Mouse (Mus musculus) liver, embryonic 15.5 days (tissue): ENCODE measurements around the gene Thap3. TPM values are rescaled to one million over a fixed set of nuclear protein-coding genes. Genes with fewer than 3 reads are reported as not detected.
"Not testable (repeated sequence)": the region's sequence is repeated elsewhere in the genome, so short reads cannot be mapped to it uniquely, and the experiment has no call there.

Experiments used
- ATAC-seq: fragments of 200-750 bp; cut with Nextera tagmentation; 2 replicates; pipeline ENCODE4 v1.8.0; 2017; ENCODE audit warnings: moderate number of reproducible peaks, mild to moderate bottlenecking, moderate library complexity; ENCODE audit not compliant: insufficient read depth
- H3K27ac ChIP-seq: fragments of 300-500 bp; sonication (generic); replicated peaks from 2 replicates; pipeline ENCODE4 v1.5.1; 2015; ENCODE audit warnings: mild to moderate bottlenecking, inconsistent platforms
- H3K27me3 ChIP-seq: fragments of 300-500 bp; sonication (generic); 2 replicates; pipeline ENCODE4 v1.6.1; 2015; ENCODE audit warnings: mild to moderate bottlenecking, inconsistent platforms
- H3K36me3 ChIP-seq: fragments of 300-500 bp; sonication (generic); replicated peaks from 2 replicates; pipeline ENCODE4 v1.6.1; 2015; ENCODE audit warnings: moderate library complexity, mild to moderate bottlenecking, inconsistent platforms
- H3K4me1 ChIP-seq: fragments of 300-500 bp; sonication (generic); replicated peaks from 2 replicates; pipeline ENCODE4 v1.6.1; 2015; ENCODE audit warnings: inconsistent platforms
- H3K4me2 ChIP-seq: fragments of 300-500 bp; sonication (generic); 2 replicates; pipeline ENCODE4 v1.6.1; 2015; ENCODE audit warnings: moderate library complexity, mild to moderate bottlenecking, inconsistent platforms
- H3K4me3 ChIP-seq: fragments of 300-500 bp; sonication (generic); replicated peaks from 2 replicates; pipeline ENCODE4 v1.5.1; 2015; ENCODE audit warnings: mild to moderate bottlenecking, inconsistent platforms
- H3K9ac ChIP-seq: fragments of 300-500 bp; sonication (generic); 2 replicates; pipeline ENCODE4 v1.6.1; 2015; ENCODE audit warnings: moderate library complexity, mild to moderate bottlenecking, inconsistent platforms
- H3K9me3 ChIP-seq: fragments of 300-500 bp; sonication (generic); replicated peaks from 2 replicates; pipeline ENCODE4 v1.6.1; 2016; ENCODE audit warnings: inconsistent platforms
- WGBS: fragments of 180-500 bp; shearing (Covaris S2); methylation state at CpG from one replicate; pipeline ENCODE4 v1.1.7; 2015; ENCODE audit warnings: mixed read lengths; ENCODE audit not compliant: insufficient replicate concordance; 5-methylcytosine and 5-hydroxymethylcytosine counted together
- polyA plus RNA-seq: library from polyadenylated mRNA; unstranded; fragments of >200 nt; fragmentation: Nextera tagmentation; extraction: Ambion mirVana; gene quantifications from 2 replicates; pipeline ENCODE4 v1.2.1, GENCODE M21; 2015

Gene Thap3
- polyA plus RNA-seq: 6.4 and 7.9 TPM in 2 replicates

DNA sequence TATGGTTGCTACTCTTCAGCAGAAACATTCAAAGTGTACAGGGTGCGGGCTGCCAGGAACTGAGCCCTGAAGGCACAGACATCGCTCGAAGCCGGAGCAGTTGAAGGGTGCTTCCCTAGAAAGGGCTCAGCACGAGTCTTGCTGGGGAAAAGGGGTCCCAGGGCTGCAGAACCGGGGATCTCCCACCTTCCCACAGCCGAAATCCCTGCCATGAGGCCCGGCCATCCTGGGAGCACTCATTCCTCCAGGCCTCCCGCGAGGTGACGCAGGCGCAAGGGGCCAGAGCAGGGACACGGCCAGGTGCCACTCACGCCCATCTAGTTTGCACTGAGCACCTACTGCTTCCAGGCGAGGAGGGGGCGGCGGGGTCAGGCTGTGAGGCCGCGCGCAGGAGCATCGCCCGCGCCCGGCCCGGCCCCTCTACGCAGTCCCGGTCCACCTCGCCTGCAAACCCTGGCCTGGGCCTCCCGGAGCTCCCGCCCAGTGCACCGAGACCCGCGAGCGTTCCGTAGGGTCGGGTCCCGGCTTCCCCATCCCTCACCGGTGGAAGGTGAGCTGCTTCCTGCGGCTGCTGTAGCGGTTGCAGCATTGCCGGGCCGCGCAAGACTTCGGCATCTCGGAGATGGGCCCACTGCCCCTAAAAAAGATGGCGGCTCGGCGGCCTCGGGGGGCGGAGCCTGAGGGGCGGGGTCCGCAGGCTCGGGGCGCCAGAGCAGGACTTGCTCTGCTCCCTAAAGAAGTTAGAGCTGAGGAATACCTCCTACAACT lies at the start of gene Thap3:
Thap3 (minus strand) TSS at position 656 of the 768 bp plus-strand sequence.
- peak within 1 kb of the TSS; percentile 90 for H3K4me3 ChIP-seq

DNA sequence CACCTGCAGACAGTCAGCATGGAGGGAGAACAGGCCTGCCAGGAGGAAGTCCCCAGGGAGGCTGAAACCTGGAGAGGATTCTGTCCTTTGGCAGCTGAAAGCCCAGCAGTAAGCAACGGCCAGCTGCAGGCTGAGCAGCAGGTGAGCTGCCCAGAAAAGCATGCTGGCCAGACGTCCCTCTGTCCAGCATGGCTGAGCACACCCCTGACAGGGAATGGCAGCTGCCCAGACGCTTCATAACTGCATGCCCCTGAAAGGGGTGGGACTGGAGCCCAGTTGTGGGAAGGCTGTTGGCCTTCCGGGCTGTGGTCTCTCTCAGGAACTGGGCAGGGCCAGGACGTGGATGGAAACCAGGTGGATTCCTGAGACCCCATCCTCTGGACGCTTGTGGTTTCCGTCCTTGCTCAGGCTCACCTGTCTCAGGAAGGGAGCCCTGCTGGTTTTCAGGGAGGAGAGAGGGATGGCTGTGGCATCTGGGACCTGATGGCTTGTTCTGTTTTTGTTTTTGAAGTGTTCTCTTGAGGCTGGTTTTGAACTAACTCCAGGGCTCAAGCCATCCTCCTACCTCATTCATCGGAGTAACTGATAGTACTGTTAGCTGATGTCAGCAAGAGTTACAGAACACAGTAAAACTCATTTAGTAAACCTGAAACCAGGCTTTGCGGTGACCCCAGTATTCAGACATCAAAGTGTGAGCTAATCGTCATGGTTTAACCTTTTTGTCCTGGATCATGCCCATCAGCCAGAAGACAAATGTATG lies 49.6 kb upstream of the Thap3 start, which contains the start of gene Tas1r1:
Tas1r1 (minus strand) TSS at position 344 of the 760 bp plus-strand sequence.
- ATAC-seq: no peak
- H3K4me1 ChIP-seq: peaks cover 35% of the 10 kb centered on the region
- H3K27ac ChIP-seq: peak within 1 kb of the TSS; percentile 61
- H3K9ac ChIP-seq: peak within 1 kb of the TSS; percentile 85
- H3K9me3 ChIP-seq: no peaks in the 10 kb centered on the region
- peak within 1 kb of the TSS; percentile 97 for H3K4me3 ChIP-seq
- peaks cover 6% of the 10 kb centered on the region; the same call in 1 of the 2 replicates for H3K27me3 ChIP-seq
- WGBS: 34% methylated on average over 10 of the region's 10 CpGs
- peaks cover 26% of the 10 kb centered on the region for H3K36me3 ChIP-seq
- H3K4me2 ChIP-seq: peak within 1 kb of the TSS; percentile 97

More for the DNA sequence above, at the start of gene Thap3:
- peak within 1 kb of the TSS; percentile 96 for H3K4me2 ChIP-seq
- no peaks in the 10 kb centered on the region for H3K9me3 ChIP-seq
- peaks cover 43% of the 10 kb centered on the region for H3K4me1 ChIP-seq
- peak within 1 kb of the TSS; percentile 86 for H3K9ac ChIP-seq
- H3K27ac ChIP-seq: peak within 1 kb of the TSS; percentile 72
- peak; percentile 73 for ATAC-seq
- H3K27me3 ChIP-seq: peaks cover 19% of the 10 kb centered on the region
- peaks cover 29% of the 10 kb centered on the region for H3K36me3 ChIP-seq
- 1% methylated on average over 54 of the region's 54 CpGs for WGBS

DNA sequence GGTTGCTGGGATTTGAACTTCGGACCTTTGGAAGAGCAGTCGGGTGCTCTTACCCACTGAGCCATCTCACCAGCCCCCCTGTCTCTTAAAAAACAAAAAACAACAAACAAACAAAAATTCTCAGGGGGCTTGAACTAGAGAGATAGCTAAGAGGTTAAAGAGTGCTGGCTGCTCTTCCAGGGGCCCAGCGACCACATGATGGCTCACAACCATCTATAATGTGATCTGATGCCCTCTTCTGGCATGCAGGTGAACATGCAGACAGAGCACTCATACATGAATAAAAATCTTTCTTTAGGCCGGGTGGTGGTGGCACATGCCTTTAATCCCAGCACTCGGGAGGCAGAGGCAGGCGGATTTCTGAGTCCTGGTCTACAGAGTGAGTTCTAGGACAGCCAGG lies 47.7 kb upstream of the Thap3 start:
- not testable (repeated sequence) for H3K4me3 ChIP-seq, H3K27ac ChIP-seq, H3K9me3 ChIP-seq, H3K9ac ChIP-seq, H3K36me3 ChIP-seq, H3K4me2 ChIP-seq, ATAC-seq, H3K27me3 ChIP-seq
- 81% methylated on average over 6 of the region's 6 CpGs for WGBS
- H3K4me1 ChIP-seq: peaks cover 30% of the 10 kb centered on the region

DNA sequence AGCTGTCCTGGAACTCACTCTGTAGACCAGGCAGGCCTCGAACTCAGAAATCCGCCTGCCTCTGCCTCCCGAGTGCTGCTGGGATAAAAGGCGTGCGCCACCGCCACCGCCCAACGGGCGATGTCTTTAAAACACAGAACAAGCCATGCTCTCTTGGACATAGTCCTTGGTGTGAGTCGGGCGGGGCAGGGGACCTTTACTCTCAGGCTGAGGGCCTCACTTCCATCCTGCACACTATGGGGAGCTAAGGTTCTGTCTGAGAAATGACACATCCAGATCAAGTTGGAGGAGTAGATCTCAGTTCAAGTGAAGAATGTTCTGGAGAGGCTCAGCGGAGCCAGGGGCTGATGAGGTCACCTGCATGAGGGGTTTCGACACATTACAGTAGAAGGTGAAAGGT lies 44.1 kb upstream of the Thap3 start:
- 79% methylated on average over 13 of the region's 13 CpGs for WGBS
- Histone ChIP-seq H3K27ac (no peak overlapping the region), H3K27me3 (peaks cover 6% of the 10 kb centered on the region; the same call in 1 of the 2 replicates), H3K4me3 (no peak overlapping the region), H3K36me3 (no peaks in the 10 kb centered on the region), H3K9ac (no peak overlapping the region), H3K4me1 (peaks cover 10% of the 10 kb centered on the region), H3K9me3 (no peaks in the 10 kb centered on the region), H3K4me2 (no peak overlapping the region)
- no peak for ATAC-seq

DNA sequence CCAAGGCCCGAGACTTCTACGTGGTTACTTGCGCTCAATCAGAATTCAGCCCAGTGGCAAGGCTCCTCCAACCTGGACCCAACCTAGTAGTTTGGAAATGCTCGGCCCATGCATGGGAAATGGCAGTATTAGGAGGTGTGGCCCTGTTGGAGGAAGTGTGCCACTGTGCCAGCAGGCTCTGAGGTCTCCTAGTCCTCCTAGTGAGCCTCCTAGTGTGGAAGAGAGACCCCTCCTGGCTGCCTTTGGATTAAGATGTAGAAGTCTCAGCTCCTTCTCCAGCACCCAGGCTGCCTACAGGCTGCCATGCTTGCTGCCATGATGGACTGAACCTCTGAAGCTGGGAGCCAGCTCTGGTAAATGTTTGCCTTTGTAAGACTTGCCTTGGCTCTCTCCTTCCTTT lies 41.2 kb upstream of the Thap3 start:
- no peak overlapping the region for H3K9ac ChIP-seq
- no peak overlapping the region for H3K4me3 ChIP-seq
- H3K36me3 ChIP-seq: 0 out of 2 replicates have a peak, but pooled peaks cover 5% of the 10 kb centered on the region
- no peaks in the 10 kb centered on the region for H3K9me3 ChIP-seq
- H3K27me3 ChIP-seq: peaks cover 6% of the 10 kb centered on the region; the same call in 1 of the 2 replicates
- peaks cover 35% of the 10 kb centered on the region for H3K4me1 ChIP-seq
- no peak for ATAC-seq
- WGBS: 68% methylated on average over 4 of the region's 4 CpGs
- H3K4me2 ChIP-seq: no peak overlapping the region
- H3K27ac ChIP-seq: no peak overlapping the region

DNA sequence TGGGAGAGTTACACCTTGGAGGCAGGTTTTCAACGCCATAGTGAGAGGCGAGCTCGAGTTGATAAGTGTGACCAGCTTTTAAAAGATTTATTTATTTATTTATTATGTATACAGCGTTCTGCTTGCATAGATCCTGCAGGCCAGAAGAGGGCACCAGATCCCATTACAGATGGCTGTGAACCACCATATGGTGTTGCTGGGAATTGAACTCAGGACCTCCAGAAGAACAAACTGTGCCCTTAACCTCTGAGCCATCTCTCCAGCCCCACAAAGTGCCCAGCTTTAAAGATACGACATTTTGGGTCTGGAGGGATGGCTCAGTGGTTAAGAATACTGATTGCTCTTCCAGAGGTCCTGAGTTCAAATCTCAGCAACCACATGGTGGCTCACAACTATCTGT lies 40.3 kb upstream of the Thap3 start:
- Histone ChIP-seq H3K9ac (no peak overlapping the region), H3K9me3 (no peaks in the 10 kb centered on the region), H3K27me3 (peaks cover 4% of the 10 kb centered on the region; the same call in 1 of the 2 replicates), H3K4me1 (peaks cover 44% of the 10 kb centered on the region), H3K4me2 (no peak overlapping the region), H3K4me3 (no peak overlapping the region), H3K27ac (no peak overlapping the region), H3K36me3 (0 out of 2 replicates have a peak, but pooled peaks cover 5% of the 10 kb centered on the region)
- 28% methylated on average over 5 of the region's 5 CpGs for WGBS
- ATAC-seq: no peak

DNA sequence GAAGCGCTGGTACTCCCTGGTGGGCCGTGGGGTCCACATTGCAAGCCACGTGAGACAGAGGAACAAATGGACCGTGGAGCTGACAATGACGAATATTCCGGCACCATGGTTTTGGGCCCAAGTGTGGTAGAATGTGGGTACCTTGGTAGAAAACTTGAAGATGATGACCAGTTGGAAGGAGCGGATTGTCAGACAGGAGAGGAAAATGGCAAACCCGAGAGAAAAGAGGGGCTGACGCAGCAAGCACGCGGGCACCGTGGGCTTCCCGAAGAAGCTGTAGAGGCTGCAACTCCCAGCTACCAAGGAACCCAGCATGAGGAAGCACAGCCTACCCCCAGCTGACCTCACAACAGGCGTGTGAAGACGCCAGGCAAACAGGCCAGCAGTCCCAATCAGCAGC lies 39.7 kb upstream of the Thap3 start:
- no peak for ATAC-seq
- H3K27ac ChIP-seq: no peak overlapping the region
- H3K9me3 ChIP-seq: no peaks in the 10 kb centered on the region
- 0 out of 2 replicates have a peak, but pooled peaks cover 7% of the 10 kb centered on the region for H3K36me3 ChIP-seq
- peaks cover 50% of the 10 kb centered on the region for H3K4me1 ChIP-seq
- 65% methylated on average over 15 of the region's 15 CpGs for WGBS
- peak overlapping the region; percentile 92 for H3K4me2 ChIP-seq
- no peaks in the 10 kb centered on the region; the same call in 1 of the 2 replicates for H3K27me3 ChIP-seq
- H3K9ac ChIP-seq: 0 out of 2 replicates have a peak overlapping the region, but pooled peaks have one; percentile 84
- H3K4me3 ChIP-seq: peak overlapping the region; percentile 84; the same call in 1 of the 2 replicates

DNA sequence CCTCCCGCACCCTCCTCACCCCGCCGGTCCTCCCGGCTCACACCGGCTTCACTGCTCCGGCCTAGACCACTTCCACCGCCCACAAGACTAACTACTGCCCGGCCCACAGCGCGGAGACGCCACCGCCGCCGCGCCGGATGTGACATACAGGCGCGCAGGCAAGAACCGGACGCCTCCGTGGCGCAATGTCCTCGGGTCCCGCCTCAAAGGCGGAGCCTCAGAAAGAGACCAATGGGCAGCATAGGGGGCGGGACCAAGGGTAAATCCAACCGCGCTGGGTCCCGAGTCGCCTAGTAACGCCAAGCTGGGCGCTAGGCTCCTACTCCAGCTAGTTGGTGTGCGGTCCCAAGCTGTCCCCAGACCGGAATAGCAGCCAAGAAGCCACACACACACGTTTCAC lies 38.7 kb upstream of the Thap3 start, which contains the start of gene Zbtb48:
Zbtb48 (minus strand) TSS at position 148 of the 400 bp plus-strand sequence.
- no peaks in the 10 kb centered on the region for H3K9me3 ChIP-seq
- H3K36me3 ChIP-seq: peaks cover 14% of the 10 kb centered on the region; the same call in 1 of the 2 replicates
- H3K4me2 ChIP-seq: peak within 1 kb of the TSS; percentile 92
- H3K4me3 ChIP-seq: peak within 1 kb of the TSS; percentile 84
- H3K27ac ChIP-seq: peak within 1 kb of the TSS; percentile 85
- peak; percentile 94 for ATAC-seq
- WGBS: under 1% methylated on average over 35 of the region's 35 CpGs
- peak within 1 kb of the TSS; percentile 84 for H3K9ac ChIP-seq
- peaks cover 51% of the 10 kb centered on the region for H3K4me1 ChIP-seq
- H3K27me3 ChIP-seq: no peaks in the 10 kb centered on the region; the same call in 1 of the 2 replicates

DNA sequence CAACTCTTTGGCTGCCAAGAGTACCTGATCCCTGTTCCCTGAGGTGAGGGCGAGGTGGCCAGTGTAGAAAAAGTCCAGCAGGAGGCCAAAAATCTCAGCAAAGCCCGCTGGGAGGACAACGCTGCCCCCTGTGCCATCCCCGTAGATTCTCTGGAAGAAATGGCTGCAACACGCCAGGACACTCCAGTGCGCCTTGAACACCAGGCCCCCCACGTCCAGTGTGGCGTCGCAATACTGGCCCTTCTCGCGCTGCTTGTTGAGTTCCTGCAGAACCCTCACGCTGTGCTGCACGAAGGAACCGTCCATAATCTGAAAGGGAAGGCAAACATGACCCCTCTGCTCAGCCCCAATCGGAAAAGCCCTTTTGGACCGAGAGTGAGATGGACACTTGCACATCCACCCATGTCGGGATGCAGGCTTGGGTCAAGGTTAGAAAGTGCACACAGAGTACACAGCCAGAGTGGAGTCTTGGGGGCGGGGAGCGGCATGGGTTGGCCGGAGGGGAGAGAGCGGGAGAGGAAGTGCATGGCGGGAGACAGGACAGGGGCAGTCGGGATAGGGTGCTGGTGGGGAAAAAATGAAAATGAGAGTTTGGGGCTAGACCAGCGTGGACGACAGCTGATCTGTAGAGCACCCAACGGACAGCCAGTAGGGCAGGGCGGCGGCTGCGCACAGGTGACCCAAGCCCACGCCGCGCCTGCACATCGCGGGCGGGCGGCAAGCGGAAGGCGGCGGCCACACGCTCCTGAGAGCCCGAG lies 38.1 kb upstream of the Thap3 start:
- ATAC-seq: peak; percentile 69
- H3K4me1 ChIP-seq: peaks cover 53% of the 10 kb centered on the region
- H3K9ac ChIP-seq: peak overlapping the region; percentile 84
- no peaks in the 10 kb centered on the region; the same call in 1 of the 2 replicates for H3K27me3 ChIP-seq
- peak overlapping the region; percentile 84 for H3K4me3 ChIP-seq
- H3K27ac ChIP-seq: peak overlapping the region; percentile 85
- H3K36me3 ChIP-seq: peaks cover 20% of the 10 kb centered on the region
- WGBS: 4% methylated on average over 39 of the region's 41 CpGs
- H3K9me3 ChIP-seq: no peaks in the 10 kb centered on the region
- H3K4me2 ChIP-seq: peak overlapping the region; percentile 92

DNA sequence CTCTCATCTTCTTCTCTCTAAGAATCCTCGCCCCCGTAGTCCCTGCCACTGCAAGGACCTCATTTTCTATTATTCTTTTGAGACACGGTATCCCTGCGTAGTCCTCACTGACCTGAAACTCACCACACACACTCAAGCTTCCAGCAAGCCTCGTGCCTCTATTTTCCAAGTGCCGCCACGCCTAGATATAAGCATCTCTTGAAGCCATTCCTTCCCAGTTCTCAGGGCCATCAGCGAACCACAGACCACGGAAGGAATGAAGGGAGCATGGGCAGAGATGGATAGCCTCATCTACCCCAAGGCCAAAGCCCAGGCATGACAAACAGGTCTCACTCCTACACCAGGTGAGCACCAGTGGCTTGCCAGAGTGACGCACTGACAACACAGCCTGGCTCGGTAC lies 35.7 kb upstream of the Thap3 start:
- H3K27ac ChIP-seq: no peak overlapping the region
- H3K9ac ChIP-seq: 0 out of 2 replicates have a peak overlapping the region, but pooled peaks have one; percentile 84
- H3K4me1 ChIP-seq: peaks cover 53% of the 10 kb centered on the region
- H3K36me3 ChIP-seq: peaks cover 44% of the 10 kb centered on the region
- no peaks in the 10 kb centered on the region for H3K9me3 ChIP-seq
- 87% methylated on average over 11 of the region's 11 CpGs for WGBS
- no peak overlapping the region for H3K4me3 ChIP-seq
- no peak for ATAC-seq
- 0 out of 2 replicates have a peak overlapping the region, but pooled peaks have one; percentile 92 for H3K4me2 ChIP-seq
- H3K27me3 ChIP-seq: no peaks in the 10 kb centered on the region
